Mouse (Mus musculus): Measurements from ENCODE around the gene Parn. TPM values are rescaled to one million over a fixed set of nuclear protein-coding genes. Genes with fewer than 3 reads are reported as not detected.

Gene Parn
- polyA plus RNA-seq, 1 experiment from 2014 or later: 21.5 TPM

- H3K9me3 ChIP-seq (replicated peaks): no peaks in the 10 kb centered on the region
- H3K9ac ChIP-seq: no peak overlapping the region
- H3K4me2 ChIP-seq: no peak overlapping the region
- 69% methylated on average over 5 of the region's 5 CpGs for WGBS (ENCODE audit: insufficient replicate concordance)
- H3K4me3 ChIP-seq (replicated peaks): no peak overlapping the region
- H3K36me3 ChIP-seq: peaks cover 21% of the 10 kb centered on the region
- peak overlapping the region; percentile 24; the same call in 1 of the 2 replicates for H3K27ac ChIP-seq
- DNase-seq: no peak
- ATAC-seq (ENCODE audit: low read depth): no peak
- H3K27me3 ChIP-seq: no peaks in the 10 kb centered on the region
- H3K4me1 ChIP-seq (replicated peaks): no peaks in the 10 kb centered on the region
These were observed 79.6 kb downstream of the Parn start for GRCm38 (mm10) chr16:13588182-13589048.

GRCm38 (mm10) chr16:13585234-13585633 is 82.7 kb downstream of the Parn start:
- H3K9me3 ChIP-seq (replicated peaks): no peaks in the 10 kb centered on the region
- 79% methylated on average over 9 of the region's 9 CpGs for WGBS (ENCODE audit: insufficient replicate concordance)
- H3K4me1 ChIP-seq (replicated peaks): no peaks in the 10 kb centered on the region
- ATAC-seq (ENCODE audit: low read depth) (no peak), DNase-seq (no peak)
- H3K4me3 ChIP-seq (replicated peaks): no peak overlapping the region
- no peak overlapping the region for H3K9ac ChIP-seq
- H3K27me3 ChIP-seq: no peaks in the 10 kb centered on the region
- H3K4me2 ChIP-seq: no peak overlapping the region
- no peak overlapping the region for H3K27ac ChIP-seq
- H3K36me3 ChIP-seq: peaks cover 10% of the 10 kb centered on the region

GRCm38 (mm10) chr16:13580784-13581183 is 87.2 kb downstream of the Parn start:
- no peaks in the 10 kb centered on the region for H3K9me3 ChIP-seq (replicated peaks)
- DNase-seq: no peak
- no peak overlapping the region for H3K4me3 ChIP-seq (replicated peaks)
- peaks cover 4% of the 10 kb centered on the region; the same call in 1 of the 2 replicates for H3K4me1 ChIP-seq (replicated peaks)
- no peak overlapping the region for H3K4me2 ChIP-seq
- H3K9ac ChIP-seq: no peak overlapping the region
- H3K27ac ChIP-seq: no peak overlapping the region
- no peak for ATAC-seq (ENCODE audit: low read depth)
- no peaks in the 10 kb centered on the region for H3K27me3 ChIP-seq
- H3K36me3 ChIP-seq: peaks cover 9% of the 10 kb centered on the region
- 72% methylated on average over 3 of the region's 3 CpGs for WGBS (ENCODE audit: insufficient replicate concordance)

DNA sequence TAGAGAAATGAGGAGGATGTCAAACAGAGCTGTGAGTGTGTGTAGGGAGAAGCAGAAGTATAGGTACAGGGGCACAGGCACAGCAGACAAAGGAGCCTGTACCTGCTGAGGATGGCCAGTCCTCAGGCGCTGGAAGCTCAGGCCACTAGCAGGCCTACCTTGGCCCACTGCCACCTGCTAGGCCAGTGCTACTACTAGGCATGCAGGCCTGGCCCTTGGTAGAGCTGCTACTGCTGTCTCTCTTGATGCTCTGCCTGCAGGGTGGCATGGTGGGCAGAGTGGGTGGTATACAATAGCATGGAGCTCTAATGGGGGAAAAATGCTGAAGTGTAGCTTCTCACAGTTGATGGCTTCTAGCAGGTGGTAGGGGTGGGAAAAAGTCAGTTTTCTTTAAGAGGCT is 88.0 kb downstream of the Parn start:
- no peaks in the 10 kb centered on the region for H3K27me3 ChIP-seq
- peaks cover 7% of the 10 kb centered on the region for H3K36me3 ChIP-seq
- H3K4me3 ChIP-seq (replicated peaks): no peak overlapping the region
- H3K4me1 ChIP-seq (replicated peaks): peaks cover 12% of the 10 kb centered on the region
- no peak for ATAC-seq (ENCODE audit: low read depth)
- H3K9ac ChIP-seq: no peak overlapping the region
- H3K4me2 ChIP-seq: no peak overlapping the region
- H3K9me3 ChIP-seq (replicated peaks): no peaks in the 10 kb centered on the region
- WGBS (ENCODE audit: insufficient replicate concordance): 76% methylated on average over 1 of the region's 1 CpGs
- DNase-seq: no peak
- H3K27ac ChIP-seq: no peak overlapping the region

GRCm38 (mm10) chr16:13575306-13575705 is 92.7 kb downstream of the Parn start:
- DNase-seq: peak; percentile 35
- H3K4me2 ChIP-seq: no peak overlapping the region
- no peak overlapping the region for H3K4me3 ChIP-seq (replicated peaks)

GRCm38 (mm10) chr16:13568280-13568679 is 99.7 kb downstream of the Parn start:
- H3K36me3 ChIP-seq: peaks cover 7% of the 10 kb centered on the region
- H3K9ac ChIP-seq: no peak overlapping the region
- no peak for DNase-seq
- H3K27me3 ChIP-seq: no peaks in the 10 kb centered on the region
- 70% methylated on average over 2 of the region's 2 CpGs for WGBS (ENCODE audit: insufficient replicate concordance)
- H3K9me3 ChIP-seq (replicated peaks): no peaks in the 10 kb centered on the region
- peaks cover 7% of the 10 kb centered on the region for H3K4me1 ChIP-seq (replicated peaks)
- ATAC-seq (ENCODE audit: low read depth): no peak
- H3K4me2 ChIP-seq: no peak overlapping the region
- H3K4me3 ChIP-seq (replicated peaks): no peak overlapping the region
- H3K27ac ChIP-seq: no peak overlapping the region

More at GRCm38 (mm10) chr16:13575306-13575705, 92.7 kb downstream of the Parn start:
- Histone ChIP-seq H3K9me3 (replicated peaks) (no peaks in the 10 kb centered on the region), H3K27me3 (no peaks in the 10 kb centered on the region), H3K4me1 (replicated peaks) (peaks cover 14% of the 10 kb centered on the region), H3K27ac (no peak overlapping the region), H3K36me3 (no peaks in the 10 kb centered on the region), H3K9ac (no peak overlapping the region)
- WGBS (ENCODE audit: insufficient replicate concordance): 33% methylated on average over 4 of the region's 4 CpGs
- peak; percentile 87 for ATAC-seq (ENCODE audit: low read depth)

GRCm38 (mm10) chr16:13567614-13568013 is 100.4 kb downstream of the Parn start:
- peaks cover 7% of the 10 kb centered on the region for H3K4me1 ChIP-seq (replicated peaks)
- no peaks in the 10 kb centered on the region for H3K9me3 ChIP-seq (replicated peaks)
- ATAC-seq (ENCODE audit: low read depth): 0 out of 2 replicates have a peak, but pooled peaks have one; percentile 23
- DNase-seq: no peak
- peaks cover 7% of the 10 kb centered on the region for H3K36me3 ChIP-seq
- H3K4me3 ChIP-seq (replicated peaks): no peak overlapping the region
- no peak overlapping the region for H3K4me2 ChIP-seq
- no peaks in the 10 kb centered on the region for H3K27me3 ChIP-seq
- no peak overlapping the region for H3K27ac ChIP-seq
- H3K9ac ChIP-seq: no peak overlapping the region
- 64% methylated on average over 1 of the region's 1 CpGs for WGBS (ENCODE audit: insufficient replicate concordance)

DNA sequence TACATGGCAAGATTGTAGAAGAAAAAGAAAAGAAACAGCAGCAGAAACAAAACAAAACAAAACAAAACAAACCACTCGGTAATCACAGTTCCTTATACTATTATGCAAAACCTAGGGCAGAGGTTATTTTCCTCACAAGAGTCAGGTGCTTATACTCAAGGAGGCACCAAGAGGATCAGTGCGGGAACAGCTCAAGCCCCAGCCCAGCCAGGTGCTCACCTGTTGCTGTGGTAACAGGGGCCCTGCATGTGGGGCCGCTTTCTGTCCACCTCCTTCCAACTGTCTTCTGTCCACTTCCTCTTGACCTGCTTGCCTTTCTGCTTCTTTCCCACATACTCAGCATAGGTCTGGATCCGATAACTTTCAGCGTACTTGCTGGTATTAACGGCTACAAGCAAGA is 101.6 kb downstream of the Parn start:
- Histone ChIP-seq H3K4me3 (replicated peaks) (no peak overlapping the region), H3K4me1 (replicated peaks) (peaks cover 7% of the 10 kb centered on the region), H3K27me3 (no peaks in the 10 kb centered on the region), H3K4me2 (no peak overlapping the region), H3K27ac (no peak overlapping the region), H3K36me3 (peaks cover 7% of the 10 kb centered on the region), H3K9ac (no peak overlapping the region), H3K9me3 (replicated peaks) (no peaks in the 10 kb centered on the region)
- no peak for DNase-seq
- 81% methylated on average over 6 of the region's 6 CpGs for WGBS (ENCODE audit: insufficient replicate concordance)
- no peak for ATAC-seq (ENCODE audit: low read depth)

DNA sequence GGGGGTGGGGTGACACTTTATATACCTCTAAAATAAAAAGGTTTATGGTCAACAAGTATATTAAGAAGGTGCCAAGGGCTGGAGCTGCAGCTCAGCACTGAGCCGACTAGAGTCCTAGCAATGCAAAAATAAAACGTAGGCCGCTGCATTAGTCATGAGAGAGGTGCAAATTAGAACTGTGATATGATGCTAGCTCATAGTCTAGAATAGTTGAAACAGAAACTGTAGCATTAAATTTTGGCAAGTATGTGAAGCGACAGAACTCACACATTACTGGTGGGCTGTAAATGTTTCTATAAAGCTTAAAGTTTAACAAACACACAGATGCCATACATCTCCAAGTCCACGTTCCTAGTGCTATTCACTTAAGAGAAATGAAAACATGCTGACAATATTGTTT is 102.7 kb downstream of the Parn start:
- 82% methylated on average over 5 of the region's 5 CpGs for WGBS (ENCODE audit: insufficient replicate concordance)
- Histone ChIP-seq H3K4me1 (replicated peaks) (peaks cover 7% of the 10 kb centered on the region), H3K27me3 (no peaks in the 10 kb centered on the region), H3K4me2 (no peak overlapping the region), H3K36me3 (peaks cover 7% of the 10 kb centered on the region), H3K4me3 (replicated peaks) (no peak overlapping the region), H3K27ac (no peak overlapping the region), H3K9ac (no peak overlapping the region), H3K9me3 (replicated peaks) (no peaks in the 10 kb centered on the region)
- DNase-seq: no peak
- ATAC-seq (ENCODE audit: low read depth): no peak

DNA sequence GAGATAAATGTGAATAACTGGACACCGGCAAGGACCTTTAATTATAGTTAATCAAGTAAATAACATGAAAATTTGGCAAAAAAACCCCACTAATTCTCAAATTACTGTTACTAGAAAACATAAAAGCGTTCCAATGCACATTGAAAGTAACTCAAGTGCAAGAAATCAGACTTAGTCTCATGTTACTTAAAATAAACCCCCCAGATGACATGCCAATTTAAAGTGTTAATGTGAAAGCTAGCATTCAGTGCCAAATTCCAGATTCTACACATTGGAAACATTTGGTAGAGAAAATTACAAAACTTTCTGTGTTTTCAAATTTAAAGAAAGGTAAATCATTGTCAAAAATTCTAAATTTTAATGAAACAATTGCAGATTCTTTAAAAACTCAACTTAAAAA is 110.2 kb downstream of the Parn start:
- whole genome bisulfite sequencing (ENCODE audit: insufficient replicate concordance): 79% methylated on average over 2 of the region's 2 CpGs

DNA sequence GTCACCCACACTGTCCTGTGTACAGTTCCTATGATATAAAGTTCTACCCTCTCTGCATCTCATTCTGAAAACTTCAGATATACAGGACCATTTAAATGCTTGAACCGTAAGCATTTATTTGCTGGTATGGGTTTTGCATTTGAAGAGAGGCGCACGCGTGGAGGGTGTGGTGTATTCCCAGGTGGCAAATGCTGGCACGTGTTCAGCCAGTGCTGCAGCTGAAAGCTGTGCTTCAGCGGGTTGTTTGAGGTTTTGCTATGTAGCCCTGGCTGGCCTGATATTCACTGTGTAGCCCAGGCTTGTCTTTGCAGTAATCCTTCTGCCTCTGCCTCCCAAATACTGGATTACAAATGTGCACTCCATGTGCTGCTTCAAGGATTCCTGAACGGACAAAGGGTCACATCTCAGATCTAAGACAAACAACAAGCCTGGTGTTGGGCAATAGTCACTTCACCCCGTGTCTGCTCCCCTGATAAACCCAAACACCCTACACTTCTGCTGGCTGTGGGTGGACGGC is 111.0 kb downstream of the Parn start:
- Histone ChIP-seq H3K9ac (no peak overlapping the region), H3K36me3 (peaks cover 19% of the 10 kb centered on the region), H3K4me3 (replicated peaks) (no peak overlapping the region), H3K4me1 (replicated peaks) (no peaks in the 10 kb centered on the region), H3K27ac (no peak overlapping the region), H3K4me2 (no peak overlapping the region), H3K27me3 (no peaks in the 10 kb centered on the region), H3K9me3 (replicated peaks) (no peaks in the 10 kb centered on the region)
- ATAC-seq (ENCODE audit: low read depth): no peak
- WGBS (ENCODE audit: insufficient replicate concordance): 76% methylated on average over 9 of the region's 9 CpGs
- no peak for DNase-seq

More for the DNA sequence above, 110.2 kb downstream of the Parn start:
- H3K27me3 ChIP-seq: no peaks in the 10 kb centered on the region
- no peaks in the 10 kb centered on the region for H3K4me1 ChIP-seq (replicated peaks)
- no peak overlapping the region for H3K4me2 ChIP-seq
- H3K4me3 ChIP-seq (replicated peaks): no peak overlapping the region
- H3K9me3 ChIP-seq (replicated peaks): no peaks in the 10 kb centered on the region
- DNase-seq (no peak), ATAC-seq (ENCODE audit: low read depth) (no peak)
- H3K27ac ChIP-seq: no peak overlapping the region
- no peak overlapping the region for H3K9ac ChIP-seq
- peaks cover 19% of the 10 kb centered on the region for H3K36me3 ChIP-seq

DNA sequence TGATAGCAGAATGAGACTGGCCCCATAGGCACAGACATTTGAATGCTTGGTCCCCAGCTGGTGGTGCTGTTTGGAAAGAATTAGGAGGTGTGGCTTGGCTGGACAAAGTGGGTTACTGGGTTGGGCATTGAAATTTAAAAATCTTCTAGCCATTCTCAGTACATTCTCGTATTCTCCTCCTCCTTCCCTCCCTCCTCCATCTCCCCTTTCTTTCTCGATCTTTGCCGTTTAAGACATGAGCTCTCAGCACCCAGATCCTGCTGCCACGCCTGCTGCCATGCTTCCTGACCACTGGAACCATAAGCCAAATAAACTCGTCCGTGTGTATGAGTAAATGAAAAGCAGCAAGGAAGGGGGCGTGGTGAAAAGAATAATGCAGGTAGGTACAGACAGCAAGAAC is 111.5 kb downstream of the Parn start:
- ATAC-seq (ENCODE audit: low read depth) (no peak), DNase-seq (no peak)
- Histone ChIP-seq H3K4me2 (no peak overlapping the region), H3K9ac (no peak overlapping the region), H3K9me3 (replicated peaks) (no peaks in the 10 kb centered on the region), H3K36me3 (peaks cover 19% of the 10 kb centered on the region), H3K27ac (no peak overlapping the region), H3K4me3 (replicated peaks) (no peak overlapping the region), H3K27me3 (no peaks in the 10 kb centered on the region), H3K4me1 (replicated peaks) (no peaks in the 10 kb centered on the region)
- 80% methylated on average over 7 of the region's 7 CpGs for WGBS (ENCODE audit: insufficient replicate concordance)

Data from liver, embryonic 13.5 days (tissue).